Mouse (Mus musculus) megakaryocyte, embryonic 14.5 days (primary cell): ENCODE measurements around the gene Enox1. TPM values are rescaled to one million over a fixed set of nuclear protein-coding genes. Genes with fewer than 3 reads are reported as not detected.
A peak's percentile ranks its signal among the peaks of the same experiment; 100 is the strongest.

ENCODE experiments used
- H3K27me3 ChIP-seq: replicated peaks from 2 replicates; pipeline ENCODE3; 2012; ENCODE audit warnings: inconsistent platforms
- H3K36me3 ChIP-seq: replicated peaks from 2 replicates; pipeline ENCODE3; 2012; ENCODE audit warnings: low read length, inconsistent platforms, mixed read lengths
- H3K4me1 ChIP-seq: 2 replicates; pipeline ENCODE4 v1.6.1; 2012; ENCODE audit warnings: inconsistent platforms
- H3K4me3 ChIP-seq: replicated peaks from 2 replicates; pipeline ENCODE3; 2012; ENCODE audit warnings: moderate library complexity, mild to moderate bottlenecking, inconsistent platforms
- H3K9me3 ChIP-seq: 2 replicates; pipeline ENCODE4 v1.6.1; 2012; ENCODE audit warnings: inconsistent platforms
- FLI1 ChIP-seq: IDR thresholded peaks from 2 replicates; pipeline ENCODE4 v1.6.1; 2012; ENCODE audit warnings: low read length, inconsistent platforms, mixed read lengths
- GATA1 ChIP-seq: IDR thresholded peaks from 3 replicates; pipeline ENCODE4 v1.6.1; 2012; ENCODE audit warnings: mixed read lengths, low read length, inconsistent platforms, borderline replicate concordance
- polyA plus RNA-seq: library from polyadenylated mRNA; stranded (reverse); fragments of >175 nt; gene quantifications from 2 replicates; pipeline ENCODE4 v1.2.3, GENCODE M21; 2012; ENCODE audit warnings: low replicate concordance; ENCODE audit not compliant: insufficient read depth

Gene Enox1
- polyA plus RNA-seq, 1 experiment = 0.13 TPM

GRCm38 (mm10) chr14:77580937-77581270 lies 424.3 kb downstream of the Enox1 start:
- no peaks in the 10 kb centered on the region for H3K9me3 ChIP-seq
- H3K27me3 ChIP-seq = no peaks in the 10 kb centered on the region
- no peaks in the 10 kb centered on the region for H3K36me3 ChIP-seq
- TF ChIP-seq GATA1 (no peak), FLI1 (no peak)
- peaks cover 22% of the 10 kb centered on the region for H3K4me1 ChIP-seq
- H3K4me3 ChIP-seq = peak overlapping the region; percentile 5

- H3K4me3 ChIP-seq = no peak overlapping the region
- TF ChIP-seq FLI1 (no peak), GATA1 (no peak)
- H3K36me3 ChIP-seq = no peaks in the 10 kb centered on the region
- peaks cover 22% of the 10 kb centered on the region for H3K4me1 ChIP-seq
- H3K9me3 ChIP-seq = no peaks in the 10 kb centered on the region
- no peaks in the 10 kb centered on the region for H3K27me3 ChIP-seq
Observed at GRCm38 (mm10) chr14:77581616-77582015, 425.1 kb downstream of the Enox1 start.

GRCm38 (mm10) chr14:77584426-77584825 lies 427.9 kb downstream of the Enox1 start:
- Histone ChIP-seq H3K27me3 (peaks cover 2% of the 10 kb centered on the region), H3K4me3 (no peak overlapping the region), H3K9me3 (peaks cover under 1% of the 10 kb centered on the region; the same call in 1 of the 2 replicates), H3K4me1 (peaks cover 22% of the 10 kb centered on the region), H3K36me3 (no peaks in the 10 kb centered on the region)
- TF ChIP-seq FLI1 (no peak), GATA1 (no peak)

GRCm38 (mm10) chr14:77585031-77585800 lies 428.7 kb downstream of the Enox1 start:
- Histone ChIP-seq H3K4me1 (peaks cover 19% of the 10 kb centered on the region), H3K27me3 (peaks cover 2% of the 10 kb centered on the region), H3K36me3 (no peaks in the 10 kb centered on the region), H3K4me3 (no peak overlapping the region), H3K9me3 (peaks cover 2% of the 10 kb centered on the region; the same call in 1 of the 2 replicates)
- TF ChIP-seq FLI1 = no peak
- no peak for TF ChIP-seq GATA1

GRCm38 (mm10) chr14:77586033-77586432 lies 429.5 kb downstream of the Enox1 start:
- H3K4me1 ChIP-seq = peaks cover 12% of the 10 kb centered on the region
- peaks cover 2% of the 10 kb centered on the region for H3K27me3 ChIP-seq
- peaks cover 2% of the 10 kb centered on the region; the same call in 1 of the 2 replicates for H3K9me3 ChIP-seq
- H3K4me3 ChIP-seq = no peak overlapping the region
- no peaks in the 10 kb centered on the region for H3K36me3 ChIP-seq
- no peak for TF ChIP-seq FLI1
- no peak for TF ChIP-seq GATA1

- Histone ChIP-seq H3K9me3 (peaks cover 2% of the 10 kb centered on the region; the same call in 1 of the 2 replicates), H3K27me3 (peaks cover 2% of the 10 kb centered on the region)
- TF ChIP-seq GATA1 (no peak), FLI1 (no peak)
Observed at GRCm38 (mm10) chr14:77587182-77587581, 430.6 kb downstream of the Enox1 start.

GRCm38 (mm10) chr14:77593136-77593838 lies 436.7 kb downstream of the Enox1 start:
- H3K36me3 ChIP-seq = no peaks in the 10 kb centered on the region
- no peaks in the 10 kb centered on the region for H3K4me1 ChIP-seq
- TF ChIP-seq FLI1 (no peak), GATA1 (no peak)
- peaks cover 41% of the 10 kb centered on the region for H3K9me3 ChIP-seq
- H3K4me3 ChIP-seq = no peak overlapping the region
- H3K27me3 ChIP-seq = peaks cover 2% of the 10 kb centered on the region

More at GRCm38 (mm10) chr14:77587182-77587581, 430.6 kb downstream of the Enox1 start:
- Histone ChIP-seq H3K4me3 (no peak overlapping the region), H3K4me1 (peaks cover 5% of the 10 kb centered on the region; the same call in 1 of the 2 replicates), H3K36me3 (no peaks in the 10 kb centered on the region)

- TF ChIP-seq FLI1 (no peak), GATA1 (no peak)
- H3K27me3 ChIP-seq = no peaks in the 10 kb centered on the region
Observed at GRCm38 (mm10) chr14:77596216-77597175, 439.9 kb downstream of the Enox1 start.

GRCm38 (mm10) chr14:77599016-77599704 lies 442.6 kb downstream of the Enox1 start:
- Histone ChIP-seq H3K4me3 (no peak overlapping the region), H3K4me1 (peaks cover 12% of the 10 kb centered on the region), H3K9me3 (peaks cover 48% of the 10 kb centered on the region), H3K36me3 (no peaks in the 10 kb centered on the region), H3K27me3 (peaks cover 4% of the 10 kb centered on the region)
- TF ChIP-seq FLI1 (no peak), GATA1 (no peak)

More at GRCm38 (mm10) chr14:77596216-77597175, 439.9 kb downstream of the Enox1 start:
- peaks cover 7% of the 10 kb centered on the region for H3K4me1 ChIP-seq
- H3K4me3 ChIP-seq = no peak overlapping the region
- no peaks in the 10 kb centered on the region for H3K36me3 ChIP-seq
- peaks cover 43% of the 10 kb centered on the region for H3K9me3 ChIP-seq
